Mouse (Mus musculus): ENCODE measurements at regions not wholly inside any gene's neighbourhood (a gene's known extent, or its start where the extent isn't known, plus 50 kb on each side); places are given as distances from the start of the nearest gene placed in this dataset.

DNA sequence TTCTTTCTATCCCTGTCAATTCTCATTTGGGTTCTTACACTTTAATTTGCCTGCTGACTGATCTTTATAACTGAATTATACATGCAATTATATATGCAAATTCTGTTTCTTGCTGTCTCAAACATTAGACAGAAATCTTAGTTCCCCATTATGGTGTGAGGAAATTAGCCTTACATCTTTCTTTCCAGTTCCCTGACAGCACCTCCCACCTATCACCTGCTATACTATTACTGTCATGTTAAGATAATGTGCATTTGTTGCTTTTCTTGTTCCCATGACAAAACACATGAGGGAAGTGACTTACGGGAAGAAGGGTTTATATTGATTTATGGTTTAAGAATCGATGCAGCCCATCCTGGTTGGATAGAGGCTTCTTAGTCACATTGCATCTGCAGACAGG lies 246.0 kb downstream of the Hace1 start:
- ATAC-seq (ENCODE audit: insufficient read depth, low FRiP score, low TSS enrichment) (no peak), DNase-seq (ENCODE audit: low spot score) (no peak)
- H3K9me3 ChIP-seq (ENCODE audit: control insufficient read depth, low read length) = no peaks in the 10 kb centered on the region
- no peak overlapping the region for H3K9ac ChIP-seq (ENCODE audit: low read length)
- no peak overlapping the region for H3K4me2 ChIP-seq (ENCODE audit: low read depth)
- no peaks in the 10 kb centered on the region for H3K4me1 ChIP-seq (ENCODE audit: control insufficient read depth, insufficient read depth, low read length)
- H3K4me3 ChIP-seq (ENCODE audit: low read depth, low read length) = no peak overlapping the region
- H3K27ac ChIP-seq (ENCODE audit: low read depth, low read length) = no peak overlapping the region
- WGBS = 80% methylated on average over 2 of the region's 2 CpGs
- H3K27me3 ChIP-seq (ENCODE audit: control insufficient read depth, insufficient read depth, low read length) = no peaks in the 10 kb centered on the region
- no peaks in the 10 kb centered on the region for H3K36me3 ChIP-seq (ENCODE audit: control insufficient read depth, insufficient read depth, low read length)

DNA sequence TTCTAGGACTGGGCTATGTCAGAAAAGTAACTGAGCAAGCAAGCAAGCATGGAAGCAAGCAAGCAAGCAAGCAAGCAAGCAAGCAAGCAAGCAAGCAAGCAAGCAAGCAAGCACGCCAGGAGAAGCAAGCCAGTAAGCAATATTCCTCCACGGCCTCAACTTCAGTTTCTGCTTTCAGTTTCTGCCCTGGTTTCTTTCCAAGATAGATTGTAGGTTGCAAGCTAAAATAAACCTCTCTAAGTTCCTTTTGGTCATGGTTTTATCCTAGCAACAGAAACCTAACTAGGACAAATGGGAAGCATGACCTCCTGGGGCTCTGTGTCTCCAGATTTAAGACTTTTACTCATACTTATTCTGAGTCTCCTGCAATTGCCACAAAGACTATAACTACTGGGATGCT lies 271.0 kb downstream of the Hace1 start:
- 88% methylated on average over 2 of the region's 2 CpGs for WGBS
- Histone ChIP-seq H3K9ac (ENCODE audit: low read length) (no peak overlapping the region), H3K9me3 (ENCODE audit: control insufficient read depth, low read length) (no peaks in the 10 kb centered on the region), H3K27ac (ENCODE audit: low read depth, low read length) (no peak overlapping the region), H3K4me1 (ENCODE audit: control insufficient read depth, insufficient read depth, low read length) (no peaks in the 10 kb centered on the region), H3K4me3 (ENCODE audit: low read depth, low read length) (no peak overlapping the region), H3K36me3 (ENCODE audit: control insufficient read depth, insufficient read depth, low read length) (no peaks in the 10 kb centered on the region), H3K4me2 (ENCODE audit: low read depth) (no peak overlapping the region), H3K27me3 (ENCODE audit: control insufficient read depth, insufficient read depth, low read length) (no peaks in the 10 kb centered on the region)
- ATAC-seq (ENCODE audit: insufficient read depth, low FRiP score, low TSS enrichment) (no peak), DNase-seq (ENCODE audit: low spot score) (no peak)

DNA sequence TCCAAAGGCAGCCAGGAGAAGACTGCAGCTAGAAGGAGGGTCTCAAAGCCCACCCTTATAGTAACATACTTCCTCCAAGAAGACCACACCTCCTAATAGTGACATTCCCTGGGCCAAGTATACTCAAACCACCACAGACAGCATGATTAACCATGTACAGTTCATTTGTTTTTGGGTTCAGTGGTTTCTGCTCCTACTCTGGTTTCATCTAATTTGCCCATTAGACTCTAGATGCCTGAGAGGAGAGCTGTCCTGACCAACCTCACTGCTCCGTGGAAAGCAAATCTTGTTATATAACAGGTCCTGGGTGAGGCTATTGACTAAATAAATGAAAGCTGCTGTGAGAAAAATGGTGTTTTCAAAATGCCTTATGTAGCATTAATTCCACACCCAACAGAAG lies 272.2 kb downstream of the Hace1 start:
- Histone ChIP-seq H3K27me3 (ENCODE audit: control insufficient read depth, insufficient read depth, low read length) (no peaks in the 10 kb centered on the region), H3K4me1 (ENCODE audit: control insufficient read depth, insufficient read depth, low read length) (no peaks in the 10 kb centered on the region), H3K9ac (ENCODE audit: low read length) (no peak overlapping the region), H3K36me3 (ENCODE audit: control insufficient read depth, insufficient read depth, low read length) (no peaks in the 10 kb centered on the region), H3K4me3 (ENCODE audit: low read depth, low read length) (no peak overlapping the region), H3K27ac (ENCODE audit: low read depth, low read length) (no peak overlapping the region), H3K9me3 (ENCODE audit: control insufficient read depth, low read length) (no peaks in the 10 kb centered on the region), H3K4me2 (ENCODE audit: low read depth) (no peak overlapping the region)
- WGBS = 94% methylated on average over 1 of the region's 1 CpGs
- DNase-seq (ENCODE audit: low spot score) = no peak
- ATAC-seq (ENCODE audit: insufficient read depth, low FRiP score, low TSS enrichment) = no peak

DNA sequence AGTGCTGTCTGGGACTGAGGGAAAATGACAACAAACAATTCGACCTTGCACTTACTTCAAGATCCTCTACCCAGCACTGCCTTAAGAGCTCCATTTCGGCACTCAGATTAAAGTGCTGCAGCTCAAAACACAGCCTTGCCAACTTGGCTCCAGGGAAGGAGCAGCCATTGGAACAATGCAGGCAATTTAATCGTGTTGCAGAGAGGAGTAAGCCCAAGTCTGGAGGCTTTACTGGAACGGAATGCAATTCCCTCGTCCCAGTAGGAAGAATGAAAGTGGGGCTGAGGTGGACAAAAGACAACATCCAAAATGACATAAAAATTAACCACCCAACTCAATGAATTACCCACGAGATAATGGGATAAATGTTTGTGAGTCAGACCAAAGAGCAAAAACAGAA lies 273.0 kb downstream of the Hace1 start:
- Histone ChIP-seq H3K36me3 (ENCODE audit: control insufficient read depth, insufficient read depth, low read length) (no peaks in the 10 kb centered on the region), H3K9me3 (ENCODE audit: control insufficient read depth, low read length) (no peaks in the 10 kb centered on the region), H3K9ac (ENCODE audit: low read length) (no peak overlapping the region), H3K4me3 (ENCODE audit: low read depth, low read length) (no peak overlapping the region), H3K4me1 (ENCODE audit: control insufficient read depth, insufficient read depth, low read length) (no peaks in the 10 kb centered on the region), H3K4me2 (ENCODE audit: low read depth) (no peak overlapping the region), H3K27ac (ENCODE audit: low read depth, low read length) (no peak overlapping the region), H3K27me3 (ENCODE audit: control insufficient read depth, insufficient read depth, low read length) (no peaks in the 10 kb centered on the region)
- ATAC-seq (ENCODE audit: insufficient read depth, low FRiP score, low TSS enrichment) (no peak), DNase-seq (ENCODE audit: low spot score) (no peak)
- 60% methylated on average over 6 of the region's 6 CpGs for WGBS

DNA sequence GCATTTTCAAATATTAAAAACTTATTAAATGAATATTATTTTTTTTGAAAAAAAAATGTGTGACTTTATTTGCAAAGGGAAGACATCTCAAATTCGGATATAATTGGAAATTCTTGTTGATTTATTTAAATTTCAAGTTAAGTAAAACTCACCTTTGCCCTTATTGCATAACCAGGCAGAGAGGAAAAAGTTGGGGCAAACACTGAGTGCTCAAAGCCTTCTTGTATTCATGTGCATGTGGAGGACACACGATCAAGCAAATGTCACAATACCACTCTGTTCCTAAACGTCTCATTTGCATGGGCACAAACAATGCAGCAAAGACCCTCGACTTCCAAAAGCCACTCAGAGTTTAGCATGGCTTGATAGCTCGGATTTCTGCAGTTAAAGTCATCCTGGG lies 275.1 kb downstream of the Hace1 start:
- H3K9ac ChIP-seq (ENCODE audit: low read length) = no peak overlapping the region
- DNase-seq (ENCODE audit: low spot score) (no peak), ATAC-seq (ENCODE audit: insufficient read depth, low FRiP score, low TSS enrichment) (no peak)
- H3K4me1 ChIP-seq (ENCODE audit: control insufficient read depth, insufficient read depth, low read length) = no peaks in the 10 kb centered on the region
- no peaks in the 10 kb centered on the region for H3K27me3 ChIP-seq (ENCODE audit: control insufficient read depth, insufficient read depth, low read length)
- no peaks in the 10 kb centered on the region for H3K9me3 ChIP-seq (ENCODE audit: control insufficient read depth, low read length)
- no peak overlapping the region for H3K4me3 ChIP-seq (ENCODE audit: low read depth, low read length)
- whole genome bisulfite sequencing = 70% methylated on average over 5 of the region's 5 CpGs
- no peak overlapping the region for H3K4me2 ChIP-seq (ENCODE audit: low read depth)
- no peak overlapping the region for H3K27ac ChIP-seq (ENCODE audit: low read depth, low read length)
- no peaks in the 10 kb centered on the region for H3K36me3 ChIP-seq (ENCODE audit: control insufficient read depth, insufficient read depth, low read length)

DNA sequence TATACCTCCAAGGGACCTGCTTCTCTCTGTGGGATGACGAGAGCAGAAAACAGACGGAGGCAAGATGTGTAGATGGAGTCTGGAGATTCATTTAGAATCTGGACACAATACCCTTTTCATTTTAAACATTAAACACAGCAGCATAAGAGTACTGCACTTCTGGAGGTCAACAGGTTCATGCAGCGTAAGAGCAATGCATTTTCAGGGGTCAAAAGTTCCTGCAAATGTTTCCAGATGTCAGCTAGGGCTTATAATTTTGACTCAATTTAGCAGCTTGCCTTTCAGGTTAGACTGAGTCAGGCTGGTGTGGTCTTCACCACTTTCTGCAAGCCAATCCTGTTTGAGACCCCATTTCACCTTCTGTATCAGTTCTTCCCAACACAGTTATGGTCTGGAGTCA lies 277.9 kb downstream of the Hace1 start:
- Histone ChIP-seq H3K36me3 (ENCODE audit: control insufficient read depth, insufficient read depth, low read length) (no peaks in the 10 kb centered on the region), H3K9me3 (ENCODE audit: control insufficient read depth, low read length) (no peaks in the 10 kb centered on the region), H3K4me1 (ENCODE audit: control insufficient read depth, insufficient read depth, low read length) (no peaks in the 10 kb centered on the region), H3K9ac (ENCODE audit: low read length) (no peak overlapping the region), H3K4me2 (ENCODE audit: low read depth) (no peak overlapping the region), H3K4me3 (ENCODE audit: low read depth, low read length) (no peak overlapping the region), H3K27me3 (ENCODE audit: control insufficient read depth, insufficient read depth, low read length) (no peaks in the 10 kb centered on the region), H3K27ac (ENCODE audit: low read depth, low read length) (no peak overlapping the region)
- DNase-seq (ENCODE audit: low spot score) (no peak), ATAC-seq (ENCODE audit: insufficient read depth, low FRiP score, low TSS enrichment) (no peak)
- 65% methylated on average over 3 of the region's 3 CpGs for WGBS

DNA sequence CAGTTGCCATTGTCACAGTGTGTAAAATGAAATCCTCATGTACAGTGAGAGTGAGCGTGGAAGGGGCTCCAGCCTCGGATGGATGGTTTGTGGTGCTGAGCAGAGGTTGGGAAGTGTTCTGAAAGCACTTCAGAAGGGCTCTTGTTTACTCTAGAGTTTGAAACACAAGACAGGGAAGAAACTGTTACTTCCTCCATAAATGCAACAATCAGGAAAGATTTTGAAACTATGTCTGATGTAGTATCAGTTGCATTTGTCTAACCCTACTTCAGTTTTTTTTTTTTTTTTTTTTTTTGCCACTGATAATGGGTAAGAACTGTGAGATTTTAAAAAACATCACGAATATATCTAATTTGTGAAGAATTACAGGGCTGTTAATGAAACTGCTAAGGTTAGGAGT lies 281.5 kb downstream of the Hace1 start:
- Histone ChIP-seq H3K9ac (ENCODE audit: low read length) (no peak overlapping the region), H3K9me3 (ENCODE audit: control insufficient read depth, low read length) (no peaks in the 10 kb centered on the region), H3K27me3 (ENCODE audit: control insufficient read depth, insufficient read depth, low read length) (no peaks in the 10 kb centered on the region), H3K4me1 (ENCODE audit: control insufficient read depth, insufficient read depth, low read length) (no peaks in the 10 kb centered on the region), H3K27ac (ENCODE audit: low read depth, low read length) (no peak overlapping the region), H3K36me3 (ENCODE audit: control insufficient read depth, insufficient read depth, low read length) (no peaks in the 10 kb centered on the region), H3K4me3 (ENCODE audit: low read depth, low read length) (no peak overlapping the region), H3K4me2 (ENCODE audit: low read depth) (no peak overlapping the region)
- DNase-seq (ENCODE audit: low spot score) = no peak
- 79% methylated on average over 3 of the region's 3 CpGs for WGBS
- no peak for ATAC-seq (ENCODE audit: insufficient read depth, low FRiP score, low TSS enrichment)

DNA sequence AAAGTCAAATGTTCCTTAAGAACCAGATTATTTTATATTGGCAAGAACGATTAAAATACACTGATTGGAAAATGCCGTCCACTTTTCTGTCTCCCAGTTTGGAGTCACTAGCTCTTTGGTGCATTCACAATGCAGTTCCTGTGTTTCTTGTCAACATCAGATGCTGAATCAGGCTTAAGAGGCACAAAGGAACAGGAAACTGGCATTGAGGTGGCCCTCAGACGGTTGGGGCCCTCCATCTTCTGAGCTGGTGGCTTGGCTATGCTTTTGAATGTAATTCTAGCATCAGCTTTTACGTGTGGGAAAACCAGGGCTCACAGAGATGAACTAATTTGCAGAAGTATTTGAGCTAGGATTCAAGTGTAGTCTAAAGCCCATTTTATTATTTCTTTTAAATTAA lies 282.3 kb downstream of the Hace1 start:
- Histone ChIP-seq H3K4me1 (ENCODE audit: control insufficient read depth, insufficient read depth, low read length) (no peaks in the 10 kb centered on the region), H3K9ac (ENCODE audit: low read length) (no peak overlapping the region), H3K36me3 (ENCODE audit: control insufficient read depth, insufficient read depth, low read length) (no peaks in the 10 kb centered on the region), H3K27me3 (ENCODE audit: control insufficient read depth, insufficient read depth, low read length) (no peaks in the 10 kb centered on the region), H3K27ac (ENCODE audit: low read depth, low read length) (no peak overlapping the region), H3K4me3 (ENCODE audit: low read depth, low read length) (no peak overlapping the region), H3K9me3 (ENCODE audit: control insufficient read depth, low read length) (no peaks in the 10 kb centered on the region), H3K4me2 (ENCODE audit: low read depth) (no peak overlapping the region)
- WGBS = 66% methylated on average over 4 of the region's 4 CpGs
- ATAC-seq (ENCODE audit: insufficient read depth, low FRiP score, low TSS enrichment) = no peak
- DNase-seq (ENCODE audit: low spot score) = no peak

DNA sequence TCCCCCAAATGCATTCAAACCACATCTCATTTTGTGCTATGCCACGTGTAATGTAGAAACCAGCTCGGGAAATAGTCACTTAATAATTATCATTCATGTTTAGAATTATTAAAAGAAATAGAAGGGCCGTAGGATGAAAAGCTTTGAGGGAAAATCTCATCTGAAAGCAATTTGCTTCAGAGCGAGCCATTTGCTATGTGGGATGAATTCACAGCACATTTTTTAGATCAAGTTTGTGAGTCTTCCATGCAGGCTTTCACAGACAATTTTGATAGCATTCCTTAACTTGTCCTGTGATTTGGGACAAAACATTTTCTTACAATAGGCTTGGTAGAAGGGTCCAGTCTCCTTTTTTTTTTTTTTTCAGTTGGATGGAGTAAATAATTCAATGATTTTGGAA lies 283.1 kb downstream of the Hace1 start:
- no peaks in the 10 kb centered on the region for H3K36me3 ChIP-seq (ENCODE audit: control insufficient read depth, insufficient read depth, low read length)
- no peak overlapping the region for H3K4me2 ChIP-seq (ENCODE audit: low read depth)
- WGBS = 75% methylated on average over 4 of the region's 4 CpGs
- no peaks in the 10 kb centered on the region for H3K9me3 ChIP-seq (ENCODE audit: control insufficient read depth, low read length)
- H3K4me3 ChIP-seq (ENCODE audit: low read depth, low read length) = no peak overlapping the region
- H3K27me3 ChIP-seq (ENCODE audit: control insufficient read depth, insufficient read depth, low read length) = no peaks in the 10 kb centered on the region
- no peaks in the 10 kb centered on the region for H3K4me1 ChIP-seq (ENCODE audit: control insufficient read depth, insufficient read depth, low read length)
- ATAC-seq (ENCODE audit: insufficient read depth, low FRiP score, low TSS enrichment) (no peak), DNase-seq (ENCODE audit: low spot score) (no peak)
- no peak overlapping the region for H3K27ac ChIP-seq (ENCODE audit: low read depth, low read length)
- H3K9ac ChIP-seq (ENCODE audit: low read length) = no peak overlapping the region
